Mouse (Mus musculus): ENCODE measurements at regions not wholly inside any gene's neighbourhood (a gene's known extent, or its start where the extent isn't known, plus 50 kb on each side); places are given as distances from the start of the nearest gene placed in this dataset.
"Not testable (repeated sequence)": the region's sequence is repeated elsewhere in the genome, so short reads cannot be mapped to it uniquely, and the experiment has no call there.

DNA sequence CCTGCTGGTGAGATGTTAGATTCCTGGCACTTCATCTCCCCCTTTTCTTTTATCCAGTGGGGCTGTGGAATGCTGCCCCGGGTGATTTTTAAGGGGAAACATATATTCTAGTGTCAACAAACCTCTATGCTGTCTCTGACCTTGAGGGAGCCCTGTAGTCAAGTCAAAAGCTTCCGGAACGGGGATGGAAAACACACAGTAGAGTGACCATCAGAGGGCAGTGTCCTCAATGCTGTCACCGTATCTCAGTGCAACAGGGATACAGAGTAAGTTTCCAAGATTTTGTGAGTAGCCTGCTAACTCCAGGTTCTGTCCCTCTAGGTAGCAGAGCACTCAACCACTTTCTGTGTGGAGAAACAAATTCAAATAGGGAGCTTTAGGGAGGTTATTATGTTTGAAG lies 555.7 kb upstream of the BB014433 start:
- no peak for TF ChIP-seq CTCF (IDR thresholded peaks at IDR 0.05; ENCODE audit: insufficient read depth, low read depth, low read length)
- no peak for TF ChIP-seq POLR2A (IDR thresholded peaks at IDR 0.05; ENCODE audit: insufficient read depth, low read depth, low read length)
- 78% methylated on average over 4 of the region's 4 CpGs for WGBS
- H3K4me3 ChIP-seq (ENCODE audit: insufficient read depth, low read depth, low read length): no peak overlapping the region
- H3K27ac ChIP-seq (ENCODE audit: insufficient read depth, low read depth, low read length): no peak overlapping the region
- no peaks in the 10 kb centered on the region for H3K4me1 ChIP-seq (ENCODE audit: control insufficient read depth, insufficient read depth, low read length)

DNA sequence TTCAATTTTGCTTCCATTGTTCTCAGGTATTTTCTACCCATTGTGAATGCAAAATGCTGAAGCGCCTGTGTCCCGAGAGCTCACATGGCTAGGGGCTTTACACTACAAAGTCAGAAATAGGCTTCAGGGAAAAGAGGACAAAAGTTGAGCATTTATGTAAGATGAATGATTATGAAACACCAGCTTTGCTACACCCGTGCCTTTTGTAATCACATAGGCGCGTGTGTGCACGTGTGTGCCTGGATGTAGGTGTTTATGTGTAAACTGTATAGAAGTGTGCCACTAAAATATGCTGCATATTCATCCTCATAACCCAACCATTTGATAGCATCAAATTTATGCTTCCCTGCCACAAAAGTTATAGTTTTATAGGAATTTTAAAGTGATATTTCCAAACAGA lies 547.2 kb upstream of the BB014433 start:
- WGBS: 95% methylated on average over 6 of the region's 6 CpGs
- H3K4me3 ChIP-seq (ENCODE audit: insufficient read depth, low read depth, low read length): no peak overlapping the region
- H3K27ac ChIP-seq (ENCODE audit: insufficient read depth, low read depth, low read length): no peak overlapping the region
- H3K4me1 ChIP-seq (ENCODE audit: control insufficient read depth, insufficient read depth, low read length): no peaks in the 10 kb centered on the region
- TF ChIP-seq POLR2A (IDR thresholded peaks at IDR 0.05; ENCODE audit: insufficient read depth, low read depth, low read length) (no peak), CTCF (IDR thresholded peaks at IDR 0.05; ENCODE audit: insufficient read depth, low read depth, low read length) (no peak)

DNA sequence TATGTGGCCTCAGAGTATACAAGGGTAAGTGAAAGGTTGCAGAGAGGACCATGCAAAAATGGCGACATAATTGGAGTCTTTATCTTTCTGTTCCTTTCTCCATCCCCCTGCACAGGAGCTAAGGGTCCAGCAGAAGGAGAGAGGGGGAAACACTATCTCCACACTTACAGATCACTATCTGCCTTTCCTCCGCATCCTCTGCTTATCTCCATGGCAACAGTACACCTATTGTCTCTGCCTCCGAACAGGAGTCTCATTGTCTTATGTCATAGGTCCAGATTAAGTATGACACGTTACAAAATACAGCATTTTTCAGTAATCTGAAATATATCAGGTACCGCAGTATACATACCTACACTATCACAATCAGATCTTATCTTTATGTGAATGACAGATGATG lies 537.9 kb upstream of the BB014433 start:
- H3K4me1 ChIP-seq (ENCODE audit: control insufficient read depth, insufficient read depth, low read length): no peaks in the 10 kb centered on the region
- no peak overlapping the region for H3K4me3 ChIP-seq (ENCODE audit: insufficient read depth, low read depth, low read length)
- TF ChIP-seq POLR2A (IDR thresholded peaks at IDR 0.05; ENCODE audit: insufficient read depth, low read depth, low read length): no peak
- no peak for TF ChIP-seq CTCF (IDR thresholded peaks at IDR 0.05; ENCODE audit: insufficient read depth, low read depth, low read length)
- 65% methylated on average over 5 of the region's 5 CpGs for WGBS
- H3K27ac ChIP-seq (ENCODE audit: insufficient read depth, low read depth, low read length): no peak overlapping the region

DNA sequence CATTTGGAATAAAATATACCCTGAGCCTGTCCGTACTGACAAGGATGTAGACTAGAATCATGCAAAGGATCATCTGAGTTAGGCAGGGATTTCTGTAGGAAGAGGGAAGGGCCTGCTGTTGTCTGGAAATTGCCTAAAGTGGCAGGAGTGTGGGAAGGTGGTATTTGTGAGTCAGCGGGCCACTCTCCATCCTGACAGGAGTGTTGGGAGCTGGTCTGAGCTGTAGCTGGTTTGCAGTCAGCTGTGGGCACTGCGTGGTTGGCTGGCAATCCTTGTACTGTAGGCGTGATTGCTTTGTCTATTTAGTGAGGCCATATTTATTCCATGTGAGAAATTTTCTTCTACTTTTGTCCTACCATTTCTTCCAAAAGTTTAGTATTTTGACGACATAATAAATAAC lies 524.2 kb upstream of the BB014433 start:
- TF ChIP-seq POLR2A (IDR thresholded peaks at IDR 0.05; ENCODE audit: insufficient read depth, low read depth, low read length) (no peak), CTCF (IDR thresholded peaks at IDR 0.05; ENCODE audit: insufficient read depth, low read depth, low read length) (no peak)
- no peak overlapping the region for H3K27ac ChIP-seq (ENCODE audit: insufficient read depth, low read depth, low read length)
- 0 out of 2 replicates have a peak, but pooled peaks cover 2% of the 10 kb centered on the region for H3K4me1 ChIP-seq (ENCODE audit: control insufficient read depth, insufficient read depth, low read length)
- H3K4me3 ChIP-seq (ENCODE audit: insufficient read depth, low read depth, low read length): no peak overlapping the region
- 67% methylated on average over 5 of the region's 5 CpGs for WGBS

DNA sequence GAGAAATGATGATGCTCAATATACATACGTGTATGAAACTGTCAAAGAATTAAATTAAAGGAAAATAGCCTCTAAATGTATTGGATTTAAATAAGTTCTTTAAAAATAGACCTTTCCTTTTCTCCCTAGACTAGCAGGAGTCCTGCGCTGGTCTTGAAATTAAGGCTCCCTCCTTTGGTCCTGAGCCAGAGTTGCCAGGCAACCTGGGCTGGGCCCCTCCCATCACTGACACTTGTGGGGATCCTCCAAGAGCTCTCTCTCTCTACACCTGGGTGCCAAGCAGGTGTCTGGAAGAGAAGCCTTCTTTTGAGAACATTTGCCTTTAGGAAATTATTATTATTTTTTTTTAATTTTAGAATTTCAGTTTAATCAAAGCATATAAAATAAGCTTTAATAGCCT lies 521.9 kb upstream of the BB014433 start:
- no peak for TF ChIP-seq POLR2A (IDR thresholded peaks at IDR 0.05; ENCODE audit: insufficient read depth, low read depth, low read length)
- TF ChIP-seq CTCF (IDR thresholded peaks at IDR 0.05; ENCODE audit: insufficient read depth, low read depth, low read length): no peak
- H3K27ac ChIP-seq (ENCODE audit: insufficient read depth, low read depth, low read length): no peak overlapping the region
- WGBS: 49% methylated on average over 2 of the region's 2 CpGs
- H3K4me3 ChIP-seq (ENCODE audit: insufficient read depth, low read depth, low read length): no peak overlapping the region
- H3K4me1 ChIP-seq (ENCODE audit: control insufficient read depth, insufficient read depth, low read length): 0 out of 2 replicates have a peak, but pooled peaks cover 2% of the 10 kb centered on the region

DNA sequence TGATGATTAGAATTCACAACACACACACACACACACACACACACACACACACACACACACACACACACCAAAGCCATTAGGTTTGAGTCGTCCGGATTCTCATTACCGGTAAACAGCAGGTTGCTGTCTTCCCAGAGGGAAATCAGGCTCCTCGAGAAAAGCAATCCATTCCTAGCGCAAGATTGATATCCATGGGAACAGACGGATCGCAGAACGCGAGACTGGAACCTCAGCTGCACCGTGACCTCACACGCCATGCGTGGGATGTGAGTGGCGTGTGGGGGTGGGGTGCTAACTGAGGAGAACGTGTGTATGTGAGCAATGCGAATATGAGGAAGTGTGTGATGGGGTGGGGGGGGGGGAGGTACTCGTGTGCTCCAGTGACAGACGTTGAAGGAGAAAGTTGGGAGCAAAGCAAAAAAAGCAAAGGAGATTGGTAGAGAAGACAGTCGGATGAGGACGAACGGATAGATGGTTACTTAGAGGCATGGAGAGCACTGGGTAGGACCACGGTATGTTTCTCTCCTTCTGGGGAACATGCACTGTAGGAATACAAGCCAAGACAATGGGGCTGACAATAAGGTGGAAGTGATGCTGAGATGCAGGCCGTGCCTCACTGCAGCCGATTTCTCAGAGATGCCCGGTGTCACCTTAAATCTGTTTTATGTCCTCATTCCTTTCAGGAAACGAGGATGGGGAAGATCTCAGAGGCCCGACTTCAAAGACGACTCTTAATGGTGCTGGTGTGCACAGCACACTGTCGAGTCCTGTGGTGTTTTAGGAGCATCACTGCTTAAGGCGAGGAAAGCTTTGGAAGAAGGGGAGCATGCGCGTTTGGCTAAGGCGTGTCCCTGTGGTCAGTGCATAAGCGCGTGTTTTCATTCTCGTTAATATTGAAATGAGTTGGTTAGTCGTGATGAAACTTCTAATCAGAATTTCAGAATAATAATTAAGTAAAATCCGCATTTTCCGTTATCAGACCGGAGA lies 516.7 kb upstream of the BB014433 start:
- Histone ChIP-seq H3K27ac (ENCODE audit: insufficient read depth, low read depth, low read length) (no peak overlapping the region), H3K4me3 (ENCODE audit: insufficient read depth, low read depth, low read length) (no peak overlapping the region), H3K4me1 (ENCODE audit: control insufficient read depth, insufficient read depth, low read length) (no peaks in the 10 kb centered on the region; the same call in 1 of the 2 replicates)
- TF ChIP-seq CTCF (IDR thresholded peaks at IDR 0.05; ENCODE audit: insufficient read depth, low read depth, low read length): no peak
- 87% methylated on average over 39 of the region's 39 CpGs for WGBS

DNA sequence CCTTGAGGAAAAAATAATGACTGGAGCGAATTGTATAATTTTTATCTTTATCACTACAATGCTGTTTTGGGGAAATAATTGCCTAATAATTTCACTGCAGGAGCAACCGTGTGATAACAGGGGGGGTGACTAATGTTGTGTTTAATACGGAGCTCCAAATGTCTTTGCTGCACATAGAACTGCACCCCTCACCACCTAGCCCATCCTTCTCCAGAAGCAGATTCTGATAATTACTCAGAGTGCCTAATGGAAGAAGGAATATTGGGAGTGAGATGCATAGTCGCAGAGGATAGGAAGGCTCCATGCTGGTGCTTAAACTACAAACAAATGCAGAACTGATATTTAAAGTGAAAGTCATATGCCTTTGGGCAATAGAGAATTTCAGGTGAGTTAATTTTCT lies 486.1 kb upstream of the BB014433 start:
- H3K4me1 ChIP-seq (ENCODE audit: control insufficient read depth, insufficient read depth, low read length): no peaks in the 10 kb centered on the region
- TF ChIP-seq POLR2A (IDR thresholded peaks at IDR 0.05; ENCODE audit: insufficient read depth, low read depth, low read length) (no peak), CTCF (IDR thresholded peaks at IDR 0.05; ENCODE audit: insufficient read depth, low read depth, low read length) (no peak)
- WGBS: 76% methylated on average over 4 of the region's 4 CpGs
- H3K4me3 ChIP-seq (ENCODE audit: insufficient read depth, low read depth, low read length): no peak overlapping the region
- H3K27ac ChIP-seq (ENCODE audit: insufficient read depth, low read depth, low read length): no peak overlapping the region

DNA sequence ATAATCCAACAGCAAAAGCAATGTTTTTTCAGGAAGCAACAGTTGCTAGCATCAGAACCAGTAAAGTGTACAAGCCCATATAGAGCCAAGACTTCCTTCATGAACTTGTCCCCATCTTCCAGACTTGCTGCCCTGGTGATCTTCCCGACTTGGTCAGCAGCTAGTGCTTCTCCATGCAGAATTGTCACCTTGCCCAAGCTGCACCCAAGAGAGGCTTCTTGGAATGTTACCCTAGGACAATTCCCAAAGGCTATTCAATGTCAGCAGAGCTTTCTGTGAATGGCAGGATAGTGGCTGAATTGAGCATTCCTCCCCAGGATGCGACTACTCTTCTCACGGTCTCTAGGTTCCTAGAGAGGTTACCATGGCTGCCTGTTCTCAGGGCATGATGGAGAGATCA lies 479.6 kb upstream of the BB014433 start:
- no peak overlapping the region for H3K27ac ChIP-seq (ENCODE audit: insufficient read depth, low read depth, low read length)
- H3K4me1 ChIP-seq (ENCODE audit: control insufficient read depth, insufficient read depth, low read length): no peaks in the 10 kb centered on the region
- TF ChIP-seq CTCF (IDR thresholded peaks at IDR 0.05; ENCODE audit: insufficient read depth, low read depth, low read length) (no peak), POLR2A (IDR thresholded peaks at IDR 0.05; ENCODE audit: insufficient read depth, low read depth, low read length) (no peak)
- WGBS: 97% methylated on average over 3 of the region's 3 CpGs
- H3K4me3 ChIP-seq (ENCODE audit: insufficient read depth, low read depth, low read length): no peak overlapping the region

DNA sequence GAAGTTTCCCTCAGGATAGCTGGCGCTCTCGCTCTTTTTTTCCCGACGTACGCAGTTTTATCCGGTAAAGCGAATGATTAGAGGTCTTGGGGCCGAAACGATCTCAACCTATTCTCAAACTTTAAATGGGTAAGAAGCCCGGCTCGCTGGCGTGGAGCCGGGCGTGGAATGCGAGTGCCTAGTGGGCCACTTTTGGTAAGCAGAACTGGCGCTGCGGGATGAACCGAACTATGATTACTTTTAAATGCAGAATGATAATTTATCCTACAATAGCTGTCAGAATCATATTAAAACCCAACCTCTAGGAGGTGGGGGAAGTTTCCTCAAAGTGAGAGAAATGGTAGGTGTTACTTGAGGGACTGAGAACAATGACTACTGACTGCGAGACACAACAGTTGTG lies 474.0 kb upstream of the BB014433 start:
- 66% methylated on average over 19 of the region's 19 CpGs for WGBS
- H3K4me1 ChIP-seq (ENCODE audit: control insufficient read depth, insufficient read depth, low read length); H3K27ac ChIP-seq (ENCODE audit: insufficient read depth, low read depth, low read length); H3K4me3 ChIP-seq (ENCODE audit: insufficient read depth, low read depth, low read length): not testable (repeated sequence)

Data from olfactory bulb, adult 2 months (tissue).